Comparison of ENCODE assay signal across 8 mouse cellular contexts in genomic region chr17:46554646-46554976, GRCm38 (mm10). TPM values are rescaled to one million over a fixed set of nuclear protein-coding genes. Genes with fewer than 3 reads are reported as not detected.
DNase-seq lines count a peak whose midpoint lies in the region; ATAC-seq lines count a peak whose summit lies in the region.

No protein-coding gene starts in this region.

- ATAC-seq in heart, embryonic 12.5 days (ENCODE audit: insufficient number of reproducible peaks, low FRiP score) = no peak
- ATAC-seq in kidney, embryonic 16.5 days (ENCODE audit: low FRiP score, low TSS enrichment) = no peak
- no peak for ATAC-seq in midbrain, embryonic 12.5 days (ENCODE audit: low FRiP score, low read depth)

- H3K27me3 ChIP-seq in heart, embryonic 12.5 days (replicated peaks) = no peaks in the 10 kb centered on the region
- no peaks in the 10 kb centered on the region for H3K27me3 ChIP-seq in kidney, embryonic 16.5 days (ENCODE audit: insufficient read depth, low read length)
- H3K27me3 ChIP-seq in midbrain, embryonic 12.5 days = no peaks in the 10 kb centered on the region

- peak overlapping the region; percentile 100 for H3K9ac ChIP-seq in heart, embryonic 12.5 days
- H3K9ac ChIP-seq in kidney, embryonic 16.5 days (replicated peaks; ENCODE audit: low read length) = peak overlapping the region; percentile 95
- H3K9ac ChIP-seq in midbrain, embryonic 12.5 days (replicated peaks) = peak overlapping the region; percentile 98

- no peaks in the 10 kb centered on the region for H3K9me3 ChIP-seq in heart, embryonic 12.5 days (replicated peaks)
- no peaks in the 10 kb centered on the region for H3K9me3 ChIP-seq in kidney, embryonic 16.5 days (ENCODE audit: low read length)
- no peaks in the 10 kb centered on the region for H3K9me3 ChIP-seq in midbrain, embryonic 12.5 days

- H3K4me3 ChIP-seq in heart, embryonic 12.5 days = peak overlapping the region; percentile 98
- H3K4me3 ChIP-seq in kidney, embryonic 16.5 days (ENCODE audit: low read length) = peak overlapping the region; percentile 76
- H3K4me3 ChIP-seq in midbrain, embryonic 12.5 days = peak overlapping the region; percentile 99

- H3K4me2 ChIP-seq in heart, embryonic 12.5 days = peak overlapping the region; percentile 83
- peak overlapping the region; percentile 86 for H3K4me2 ChIP-seq in kidney, embryonic 16.5 days (replicated peaks; ENCODE audit: low read depth, low read length)
- H3K4me2 ChIP-seq in midbrain, embryonic 12.5 days (replicated peaks) = peak overlapping the region; percentile 91

- H3K4me1 ChIP-seq in heart, embryonic 12.5 days (replicated peaks) = peaks cover 41% of the 10 kb centered on the region
- peaks cover 38% of the 10 kb centered on the region for H3K4me1 ChIP-seq in kidney, embryonic 16.5 days (ENCODE audit: insufficient read depth, low read length)
- H3K4me1 ChIP-seq in midbrain, embryonic 12.5 days = peaks cover 34% of the 10 kb centered on the region

- H3K27ac ChIP-seq in heart, embryonic 12.5 days (ENCODE audit: poor library complexity, severe bottlenecking) = peak overlapping the region; percentile 98
- H3K27ac ChIP-seq in kidney, embryonic 16.5 days (ENCODE audit: low read length) = peak overlapping the region; percentile 94
- peak overlapping the region; percentile 92 for H3K27ac ChIP-seq in midbrain, embryonic 12.5 days (replicated peaks)

- WGBS in heart, embryonic 12.5 days = 1% methylated on average over 11 of the region's 11 CpGs
- WGBS in kidney, embryonic 16.5 days = 0% methylated on average over 11 of the region's 11 CpGs
- WGBS in midbrain, embryonic 12.5 days = 0% methylated on average over 11 of the region's 11 CpGs

- peaks cover 29% of the 10 kb centered on the region for H3K36me3 ChIP-seq in heart, embryonic 12.5 days
- H3K36me3 ChIP-seq in kidney, embryonic 16.5 days (ENCODE audit: insufficient read depth, low read length) = peaks cover 25% of the 10 kb centered on the region
- peaks cover 20% of the 10 kb centered on the region for H3K36me3 ChIP-seq in midbrain, embryonic 12.5 days

- peak; percentile 59 to 63 for DNase-seq in frontal cortex, postnatal 36 days (ENCODE audit: low spot score in 2 of 2)
- no peak for DNase-seq in frontal cortex, postnatal 10 days (ENCODE audit: low spot score in 2 of 2)
- DNase-seq in ZHBTc4 (ENCODE audit: low read depth, low spot score) = peak; percentile 39
- no peak for DNase-seq in Muller cell, postnatal 12 days (ENCODE audit: inconsistent ontology term)
- DNase-seq in gastrocnemius, postnatal 10 days = no peak

RNA-seq across cellular contexts. Expression of gene Srf, which starts 1.4 kb away (rescaled TPM):
- polyA plus RNA-seq in heart, embryonic 12.5 days (2016; fragmentation: Nextera tagmentation; extraction: Ambion mirVana) = 15.0 and 17.5 TPM in 2 replicates
- 8.2 and 9.3 TPM in 2 replicates for polyA plus RNA-seq in kidney, embryonic 16.5 days (2015; fragmentation: Nextera tagmentation; extraction: Ambion mirVana)
- polyA plus RNA-seq in midbrain, embryonic 12.5 days (2016; fragmentation: Nextera tagmentation; extraction: Ambion mirVana) = 6.6 and 8.1 TPM in 2 replicates
- total RNA-seq in gastrocnemius, postnatal 10 days (2021) = 10 to 100 TPM; 66.9 to 75.5 TPM

RNA-seq across cellular contexts. Expression of gene Cul9, which starts 8.4 kb away (rescaled TPM):
- polyA plus RNA-seq in heart, embryonic 12.5 days (2016; fragmentation: Nextera tagmentation; extraction: Ambion mirVana) = 7.2 and 7.4 TPM in 2 replicates
- 6.5 TPM in 2 replicates for polyA plus RNA-seq in kidney, embryonic 16.5 days (2015; fragmentation: Nextera tagmentation; extraction: Ambion mirVana)
- 14.3 and 15.2 TPM in 2 replicates for polyA plus RNA-seq in midbrain, embryonic 12.5 days (2016; fragmentation: Nextera tagmentation; extraction: Ambion mirVana)
- total RNA-seq in gastrocnemius, postnatal 10 days (2021) = 10 to 100 TPM; 11.3 to 11.5 TPM

RNA-seq across cellular contexts. Expression of gene Dnph1, which starts 58.1 kb away (rescaled TPM):
- polyA plus RNA-seq in heart, embryonic 12.5 days (2016; fragmentation: Nextera tagmentation; extraction: Ambion mirVana) = 24.2 and 25.9 TPM in 2 replicates
- polyA plus RNA-seq in kidney, embryonic 16.5 days (2015; fragmentation: Nextera tagmentation; extraction: Ambion mirVana) = 56.5 and 60.3 TPM in 2 replicates
- polyA plus RNA-seq in midbrain, embryonic 12.5 days (2016; fragmentation: Nextera tagmentation; extraction: Ambion mirVana) = 53.1 and 58.0 TPM in 2 replicates
- 1 to 10 TPM; 4.9 to 5.2 TPM for total RNA-seq in gastrocnemius, postnatal 10 days (2021)

Comparison
In these comparisons a context has a peak if more than half of its experiments do, and no peak if none do; other contexts are left out.
1. DNase-seq: peak in frontal cortex, postnatal 36 days (2 of 2) and ZHBTc4 (single experiment); none in frontal cortex, postnatal 10 days (0 of 2), Muller cell, postnatal 12 days (single experiment) and gastrocnemius, postnatal 10 days (single experiment).
2. Peak in every context shown above with its lines, with median percentiles within 50 percentile points of each other: H3K27ac ChIP-seq, H3K4me2 ChIP-seq, H3K4me3 ChIP-seq and H3K9ac ChIP-seq.